Mouse (Mus musculus) forebrain, embryonic 14.5 days (tissue): ENCODE measurements at regions not wholly inside any gene's neighbourhood (a gene's known extent, or its start where the extent isn't known, plus 50 kb on each side); places are given as distances from the start of the nearest gene placed in this dataset.
"Not testable (repeated sequence)": the region's sequence is repeated elsewhere in the genome, so short reads cannot be mapped to it uniquely, and the experiment has no call there.

Source experiments
- ATAC-seq: fragments of 200-750 bp; cut with Nextera tagmentation; 2 replicates; pipeline ENCODE4 v1.8.0; 2017; ENCODE audit warnings: mild to moderate bottlenecking, moderate library complexity
- DNase-seq: peaks from one replicate; pipeline ENCODE4 v3.0.0-alpha.2; 2015; ENCODE audit warnings: low spot score
- H3K27ac ChIP-seq: fragments of 300-500 bp; sonication (generic); 2 replicates; pipeline ENCODE4 v1.5.1; 2014; ENCODE audit warnings: low read depth, mild to moderate bottlenecking, control low read depth, low read length, moderate library complexity
- H3K27me3 ChIP-seq: fragments of 300-500 bp; sonication (generic); replicated peaks from 2 replicates; pipeline ENCODE4 v1.6.1; 2014; ENCODE audit warnings: low read length, control low read depth, mixed read lengths; ENCODE audit not compliant: control insufficient read depth, insufficient read depth
- H3K36me3 ChIP-seq: fragments of 300-500 bp; sonication (generic); 2 replicates; pipeline ENCODE4 v1.6.1; 2014; ENCODE audit warnings: low read length, control low read depth; ENCODE audit not compliant: control insufficient read depth, insufficient read depth
- H3K4me1 ChIP-seq: fragments of 300-500 bp; sonication (generic); 2 replicates; pipeline ENCODE4 v1.6.1; 2014; ENCODE audit warnings: antibody characterized with exemption, low read length, control low read depth; ENCODE audit not compliant: control insufficient read depth, insufficient read depth
- H3K4me2 ChIP-seq: fragments of 300-500 bp; sonication (generic); 2 replicates; pipeline ENCODE4 v1.6.1; 2014; ENCODE audit warnings: mild to moderate bottlenecking, control low read depth, low read length
- H3K4me3 ChIP-seq: fragments of 300-500 bp; sonication (generic); 2 replicates; pipeline ENCODE4 v1.5.1; 2014; ENCODE audit warnings: low read depth, low read length, control low read depth
- H3K9ac ChIP-seq: fragments of 300-500 bp; sonication (generic); 2 replicates; pipeline ENCODE4 v1.6.1; 2014; ENCODE audit warnings: mild to moderate bottlenecking, low read length, control low read depth, moderate library complexity
- H3K9me3 ChIP-seq: fragments of 300-500 bp; sonication (generic); replicated peaks from 2 replicates; pipeline ENCODE4 v1.6.1; 2016; ENCODE audit warnings: low read length, control low read depth, mixed read lengths; ENCODE audit not compliant: control insufficient read depth
- WGBS: fragments of 180-500 bp; shearing (Covaris S2); extraction: QIAGEN DNeasy Blood & Tissue Kit; methylation state at CpG from one replicate; pipeline ENCODE4 v1.1.7; 2014; 5-methylcytosine and 5-hydroxymethylcytosine counted together

DNA sequence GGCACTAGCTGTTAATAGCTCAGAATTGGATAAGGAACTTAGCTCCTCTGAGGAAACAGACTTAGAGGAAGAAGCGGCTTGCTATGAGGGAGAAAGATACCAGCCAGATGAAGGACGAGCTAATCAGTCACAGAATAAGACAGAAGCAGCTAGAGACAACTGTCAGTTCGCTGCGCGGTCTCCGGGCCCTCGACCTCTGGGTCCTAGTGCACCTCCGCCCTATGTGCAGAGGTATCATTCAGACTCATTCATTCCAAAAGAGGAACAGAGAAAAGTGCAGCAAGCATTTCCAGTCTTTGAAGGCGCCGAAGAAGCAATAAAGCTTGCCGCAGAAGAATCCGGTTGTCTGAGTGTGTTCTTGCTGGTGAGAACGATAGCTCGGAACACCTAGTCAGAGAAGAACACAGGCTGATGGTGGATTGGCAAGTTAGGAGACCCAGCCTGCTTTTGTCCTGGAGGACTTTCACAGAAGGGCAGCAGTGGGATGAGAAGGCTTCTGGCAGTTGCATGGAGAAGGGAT, 142.1 kb downstream of the Arrdc3 start:
- not testable (repeated sequence) for H3K9ac ChIP-seq, H3K4me1 ChIP-seq, H3K4me2 ChIP-seq, H3K27ac ChIP-seq, H3K4me3 ChIP-seq, H3K36me3 ChIP-seq, DNase-seq, H3K27me3 ChIP-seq, ATAC-seq, H3K9me3 ChIP-seq
- 98% methylated on average over 13 of the region's 14 CpGs for WGBS

DNA sequence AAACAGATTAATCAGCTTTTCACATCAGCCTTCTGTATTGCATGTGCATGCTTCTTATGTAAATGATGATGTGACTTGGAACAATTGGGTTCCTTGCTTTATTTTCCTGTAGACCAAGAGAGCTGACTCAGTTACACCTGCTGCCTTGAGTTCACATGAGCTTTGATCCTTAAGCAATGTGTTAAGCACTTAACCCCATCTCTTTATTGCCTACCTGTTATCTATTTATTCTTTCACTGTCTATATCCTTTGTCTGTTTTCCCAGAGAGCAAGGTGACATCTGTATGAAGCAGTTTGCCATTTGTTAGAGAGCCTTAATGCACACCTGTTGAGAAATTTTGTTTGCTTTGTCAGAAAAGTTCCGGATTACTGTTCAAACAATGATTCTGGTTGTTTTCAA, 154.1 kb downstream of the Arrdc3 start:
- Histone ChIP-seq H3K9ac (no peak overlapping the region), H3K9me3 (no peaks in the 10 kb centered on the region), H3K4me3 (no peak overlapping the region), H3K36me3 (no peaks in the 10 kb centered on the region), H3K4me1 (no peaks in the 10 kb centered on the region), H3K27me3 (no peaks in the 10 kb centered on the region), H3K4me2 (no peak overlapping the region), H3K27ac (no peak overlapping the region)
- DNase-seq = no peak
- 87% methylated on average over 1 of the region's 1 CpGs for WGBS
- no peak for ATAC-seq

- no peak overlapping the region for H3K4me3 ChIP-seq
- 77% methylated on average over 4 of the region's 4 CpGs for WGBS
- H3K4me2 ChIP-seq = no peak overlapping the region
- no peak overlapping the region for H3K27ac ChIP-seq
- DNase-seq = no peak
- no peaks in the 10 kb centered on the region for H3K9me3 ChIP-seq
- no peaks in the 10 kb centered on the region for H3K4me1 ChIP-seq
- no peaks in the 10 kb centered on the region for H3K36me3 ChIP-seq
- H3K9ac ChIP-seq = no peak overlapping the region
- H3K27me3 ChIP-seq = no peaks in the 10 kb centered on the region
- ATAC-seq = no peak
Measured at GRCm38 (mm10) chr13:81038736-81039135, 155.6 kb downstream of the Arrdc3 start.

GRCm38 (mm10) chr13:81040494-81040893, 157.3 kb downstream of the Arrdc3 start:
- no peaks in the 10 kb centered on the region for H3K9me3 ChIP-seq
- no peak overlapping the region for H3K4me3 ChIP-seq
- H3K4me2 ChIP-seq = no peak overlapping the region
- H3K27ac ChIP-seq = no peak overlapping the region
- ATAC-seq (no peak), DNase-seq (no peak)
- 0 out of 2 replicates have a peak, but pooled peaks cover 2% of the 10 kb centered on the region for H3K4me1 ChIP-seq
- no peak overlapping the region for H3K9ac ChIP-seq
- H3K27me3 ChIP-seq = no peaks in the 10 kb centered on the region
- H3K36me3 ChIP-seq = no peaks in the 10 kb centered on the region

GRCm38 (mm10) chr13:81041646-81042045, 158.5 kb downstream of the Arrdc3 start:
- no peaks in the 10 kb centered on the region for H3K36me3 ChIP-seq
- no peak overlapping the region for H3K9ac ChIP-seq
- H3K4me1 ChIP-seq = 0 out of 2 replicates have a peak, but pooled peaks cover 2% of the 10 kb centered on the region
- no peak overlapping the region for H3K4me2 ChIP-seq
- WGBS = 69% methylated on average over 3 of the region's 3 CpGs
- DNase-seq (no peak), ATAC-seq (no peak)
- no peaks in the 10 kb centered on the region for H3K27me3 ChIP-seq
- no peak overlapping the region for H3K4me3 ChIP-seq
- no peaks in the 10 kb centered on the region for H3K9me3 ChIP-seq
- H3K27ac ChIP-seq = no peak overlapping the region
